Mouse (Mus musculus) mouse trophoblast stem cell (cell line): ENCODE measurements around the gene Smc4.
"Not testable (repeated sequence)": the region's sequence is repeated elsewhere in the genome, so short reads cannot be mapped to it uniquely, and the experiment has no call there.

ENCODE experiments used
- in situ Hi-C, 2 experiments: fragments of 300-500 bp; cut with MseI, MboI; formaldehyde crosslinking; loops; 2 replicates in 1 of 2; 3 replicates in 1 of 2; pipeline ENCODE4 v1.15.1; 2025

Smc4 gene

GRCm38 (mm10) chr3:69017181-69017580, 12.6 kb downstream of the Smc4 start:
- in situ Hi-C loops, result no loop called here

GRCm38 (mm10) chr3:69018635-69019034, 14.1 kb downstream of the Smc4 start:
- in situ Hi-C loops, result not testable (repeated sequence)

DNA sequence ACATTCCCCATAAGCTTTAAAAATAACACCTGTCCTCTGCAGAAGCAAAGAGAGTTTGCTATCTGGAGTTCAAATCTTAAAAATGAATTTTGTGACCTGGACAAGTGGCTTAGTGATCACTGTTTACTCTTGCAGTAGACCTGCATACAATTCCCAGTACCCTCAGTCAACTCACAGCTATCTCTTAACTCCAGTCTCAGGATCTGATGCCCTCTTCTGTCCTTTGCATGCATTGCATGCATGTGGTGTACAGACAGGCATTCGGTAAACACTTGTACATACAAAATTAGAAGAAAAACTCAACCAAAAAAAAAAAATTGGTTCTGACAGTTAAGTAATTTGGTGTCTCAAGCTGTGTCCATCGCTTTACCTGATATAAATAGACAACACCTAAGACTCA, 15.7 kb downstream of the Smc4 start:
- in situ Hi-C loops, result no loop called here

GRCm38 (mm10) chr3:69020764-69021163, 16.2 kb downstream of the Smc4 start:
- in situ Hi-C loops, result no loop called here

DNA sequence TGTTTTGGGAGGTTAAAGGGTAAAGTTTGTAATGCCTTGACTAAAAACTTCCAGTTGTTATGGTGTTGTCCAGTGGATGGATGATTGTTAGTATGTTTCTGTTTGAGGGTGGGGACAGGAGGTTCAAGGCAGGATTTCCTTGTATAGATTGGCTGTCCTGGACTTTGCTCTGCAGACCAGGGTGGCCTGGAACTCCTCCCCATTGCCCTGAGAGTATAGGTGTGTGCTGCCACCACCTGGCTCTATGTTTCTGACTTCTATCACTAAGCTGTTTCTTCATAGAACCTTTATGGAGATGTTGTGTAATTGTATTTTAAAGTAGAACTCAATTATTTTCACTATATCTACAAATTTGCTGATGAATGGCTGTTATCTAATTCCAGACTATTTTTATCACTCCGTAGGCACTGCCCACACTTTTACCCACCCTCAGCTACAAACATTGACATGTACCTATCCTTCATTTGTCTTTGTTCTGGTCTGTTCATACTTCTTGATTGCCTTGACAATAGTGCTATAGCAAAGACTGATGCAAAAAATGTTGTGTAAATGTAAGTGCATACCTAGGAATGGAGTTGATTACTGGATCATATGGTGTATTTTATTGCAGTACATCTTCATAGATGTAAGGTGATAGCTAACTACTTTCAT, 21.7 kb downstream of the Smc4 start:
- in situ Hi-C loops, result no loop called here

GRCm38 (mm10) chr3:69040105-69040504, 35.6 kb downstream of the Smc4 start:
- in situ Hi-C loops, result no loop called here

DNA sequence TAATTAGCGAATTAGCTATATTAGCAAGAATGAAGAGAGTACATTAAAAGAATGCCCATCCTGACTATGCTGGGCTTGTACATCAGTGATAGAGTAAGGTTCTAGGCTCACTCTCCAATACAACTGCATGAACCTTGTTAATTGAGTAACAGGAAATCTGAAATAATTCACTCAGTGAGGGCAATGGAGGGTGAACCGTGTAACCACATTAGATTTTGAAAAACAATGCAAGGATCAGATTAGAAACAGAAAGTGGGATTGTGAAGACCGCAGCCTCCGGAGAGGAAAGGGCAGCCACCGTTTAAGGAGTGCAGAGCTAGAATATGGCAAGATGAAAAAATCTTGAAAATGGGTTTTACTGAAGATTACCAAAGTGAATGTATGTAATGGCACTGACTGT, 36.8 kb downstream of the Smc4 start:
- in situ Hi-C loops, result no loop called here

GRCm38 (mm10) chr3:69044167-69044591, 39.6 kb downstream of the Smc4 start:
- in situ Hi-C loops, result no loop called here

DNA sequence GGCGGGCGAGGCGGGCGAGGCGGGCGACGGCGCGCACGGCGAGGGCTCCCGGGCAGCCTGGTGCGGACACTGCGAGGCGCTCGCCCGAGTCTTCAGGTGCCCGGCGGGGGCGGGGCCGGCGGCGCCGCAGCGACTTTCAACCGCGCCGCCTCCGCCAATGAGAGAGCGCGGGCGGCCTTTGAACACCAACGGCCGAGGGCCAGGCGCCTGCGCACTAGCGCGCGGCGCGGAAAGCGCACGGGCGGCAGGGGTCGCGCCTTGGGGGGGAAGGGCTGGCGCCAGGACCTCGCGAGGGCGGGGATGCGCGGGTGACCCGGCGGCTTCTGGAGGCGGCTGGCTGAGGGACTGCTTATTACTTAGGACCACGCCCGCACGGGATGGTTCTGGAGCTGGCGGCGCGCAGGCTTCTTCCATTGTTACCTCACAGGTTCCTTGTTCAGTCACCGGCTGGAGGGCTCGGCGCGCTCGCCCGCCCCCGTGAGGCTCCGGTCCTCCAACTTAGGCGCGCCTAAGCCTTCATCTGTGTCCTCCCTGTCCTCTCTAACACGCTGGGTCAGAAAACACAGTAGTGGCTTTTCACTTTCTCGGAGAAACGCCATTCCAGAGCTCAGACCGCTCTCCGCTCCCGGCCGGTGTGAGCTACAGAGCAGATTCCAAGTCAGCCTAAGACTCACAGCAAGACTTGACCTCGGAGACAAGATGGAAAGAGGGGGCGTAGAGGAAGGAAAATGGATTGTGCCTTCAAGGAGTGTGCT, 40.3 kb downstream of the Smc4 start, which contains the start of gene Trim59:
TSS of gene Trim59 (minus strand) at position 111 of the 755 bp plus-strand sequence.
- in situ Hi-C loops, result no loop called here

- in situ Hi-C loops, result no loop called here
These were observed 40.8 kb downstream of the Smc4 start for GRCm38 (mm10) chr3:69045400-69045703.

DNA sequence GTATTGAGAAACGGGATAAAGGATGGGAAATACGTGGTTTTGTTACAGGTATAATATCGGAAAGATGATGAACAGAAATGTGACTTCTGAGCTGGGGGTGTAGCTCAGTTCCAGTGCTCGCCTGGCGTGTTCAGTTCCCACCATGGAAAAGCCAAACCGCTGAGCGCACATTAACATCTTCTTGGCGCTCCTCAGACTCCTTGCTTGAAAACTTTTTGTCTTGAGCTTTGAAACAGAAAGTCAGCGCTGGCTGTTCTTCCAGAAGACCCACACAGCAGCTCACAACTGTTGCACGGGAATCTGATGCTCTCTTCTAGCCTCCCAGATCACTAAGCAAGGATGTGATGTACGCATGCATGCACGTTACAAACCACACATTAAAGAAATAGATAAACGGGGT, 41.2 kb downstream of the Smc4 start:
- in situ Hi-C loops, result no loop called here

DNA sequence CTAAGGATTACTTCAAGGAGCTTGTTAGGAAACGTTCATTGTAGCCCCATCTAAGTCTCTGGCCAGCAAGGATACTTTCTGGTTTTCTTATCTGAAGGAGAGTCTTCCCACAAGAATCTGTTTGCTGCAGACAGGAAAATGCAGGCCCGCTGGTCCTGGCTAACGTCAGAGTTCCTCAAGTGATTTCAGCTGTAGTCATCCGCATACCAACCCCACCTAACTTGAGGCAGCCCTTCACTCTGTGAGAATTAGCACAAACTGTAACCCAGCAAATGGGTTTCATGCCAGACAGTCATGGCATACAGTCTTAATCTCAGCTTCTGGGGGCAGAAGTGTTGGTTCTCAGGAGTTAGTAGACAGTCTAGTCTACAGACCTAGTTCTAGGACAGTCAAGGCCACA, 42.0 kb downstream of the Smc4 start:
- in situ Hi-C loops, result no loop called here

DNA sequence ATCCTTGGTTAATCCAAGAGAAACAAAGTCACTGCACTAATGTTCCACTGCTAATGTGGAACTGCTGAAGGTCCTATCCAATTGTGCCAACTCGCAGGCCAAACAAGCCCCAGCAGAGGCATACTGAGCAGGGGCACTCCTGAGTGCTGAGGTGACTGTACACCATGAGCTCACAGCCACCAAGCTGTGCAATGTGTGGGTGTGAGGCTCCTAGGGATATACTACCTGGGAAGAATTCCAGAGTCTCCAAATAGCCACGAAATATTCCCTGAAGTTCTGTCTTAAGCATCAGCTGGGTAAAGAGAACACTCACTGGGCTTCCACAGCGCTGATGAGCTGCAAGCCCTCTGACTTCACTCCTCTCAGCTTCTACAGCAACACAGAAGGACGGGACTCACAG, 43.1 kb downstream of the Smc4 start:
- in situ Hi-C loops, result no loop called here

DNA sequence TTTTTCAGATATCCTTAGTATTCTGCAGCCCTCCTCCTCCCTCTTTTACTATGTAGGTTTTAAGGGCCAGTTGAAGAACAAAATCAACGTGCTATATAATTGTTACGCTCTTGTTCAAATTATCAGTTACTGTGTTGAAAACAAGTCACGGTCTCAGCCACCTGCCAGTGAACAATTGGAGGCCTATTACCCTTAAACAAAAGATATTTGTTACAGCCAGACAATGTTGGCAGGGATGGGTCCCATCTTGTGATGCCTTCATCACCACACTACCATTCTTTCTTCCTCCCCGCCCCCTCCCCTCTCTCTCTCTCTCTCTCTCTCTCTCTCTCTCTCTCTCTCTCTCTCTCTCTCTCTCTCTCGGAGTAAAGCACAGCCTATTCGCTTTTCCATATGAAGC, 44.5 kb downstream of the Smc4 start:
- in situ Hi-C loops, result no loop called here

DNA sequence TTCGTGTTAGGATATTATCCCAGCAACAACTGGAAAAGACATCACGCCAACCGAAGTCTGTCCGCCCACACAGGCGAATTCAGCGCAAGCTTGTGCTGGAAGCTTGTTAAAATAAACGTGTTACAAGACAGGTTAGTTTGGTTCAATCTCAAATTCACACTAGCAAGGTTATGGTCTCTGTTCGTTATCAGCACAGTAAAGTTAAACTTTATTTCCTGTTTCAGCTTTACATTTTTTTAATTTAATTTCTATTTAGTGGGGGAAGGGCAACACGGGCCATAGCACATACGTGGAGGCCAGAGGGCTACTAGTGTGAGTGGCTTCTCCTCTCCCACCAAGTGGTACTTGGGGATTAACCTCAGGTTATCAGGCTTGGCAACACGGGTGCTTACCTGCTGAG, 47.4 kb downstream of the Smc4 start:
- in situ Hi-C loops, result no loop called here

DNA sequence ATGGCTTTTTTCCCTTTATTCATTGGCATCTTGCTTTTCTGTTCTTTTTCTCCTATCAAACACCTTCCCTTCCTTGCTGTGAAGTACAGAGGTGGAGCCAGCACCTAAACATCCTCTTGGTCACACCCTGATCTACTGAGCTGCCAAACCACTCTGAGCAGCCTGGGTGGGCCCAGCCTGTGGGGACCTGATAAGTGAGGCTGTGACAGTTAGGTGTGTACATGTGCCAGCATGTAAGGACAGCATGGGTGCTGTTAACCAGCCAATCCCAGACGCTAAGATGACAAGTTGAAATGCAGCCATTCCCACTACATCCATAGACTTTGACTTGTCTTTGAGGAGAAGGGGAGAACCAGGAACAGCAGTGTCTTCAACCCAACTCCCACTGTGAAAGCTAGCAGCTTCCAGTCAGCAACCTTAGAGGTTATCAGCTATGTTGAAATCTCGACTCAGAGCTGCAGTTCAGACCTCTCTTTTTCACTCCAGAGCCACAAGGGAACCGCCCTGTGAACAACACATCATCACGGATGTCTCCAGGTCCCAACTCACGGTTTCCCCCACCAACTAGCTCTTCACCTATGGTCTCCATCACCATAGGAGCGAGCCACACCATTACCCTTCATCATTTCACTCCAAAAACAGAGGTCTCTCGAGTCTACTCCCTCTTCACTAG, 50.4 kb downstream of the Smc4 start:
- in situ Hi-C loops, result no loop called here

DNA sequence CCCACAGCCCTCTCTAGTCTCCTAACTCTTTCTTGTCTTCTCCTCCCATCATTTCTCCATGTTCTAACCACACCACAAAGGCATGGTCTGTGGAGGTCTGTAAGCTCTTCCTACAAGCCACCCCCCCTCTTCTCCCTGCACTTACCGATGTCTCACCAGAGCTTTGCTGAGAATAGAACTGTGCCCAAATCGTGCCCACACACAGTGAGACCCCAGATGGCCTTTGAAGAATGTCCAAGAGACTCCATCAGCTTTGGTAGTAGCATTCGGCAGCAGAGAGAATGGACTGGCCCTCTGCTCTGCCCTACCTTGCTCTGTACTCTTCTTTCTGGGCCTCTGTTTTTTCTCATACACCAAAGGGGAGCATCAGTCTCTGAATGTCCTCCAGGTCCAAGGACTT, 51.3 kb downstream of the Smc4 start:
- in situ Hi-C loops, result no loop called here

GRCm38 (mm10) chr3:69060672-69061071, 56.1 kb downstream of the Smc4 start:
- in situ Hi-C loops, result no loop called here

GRCm38 (mm10) chr3:69062764-69063163, 58.2 kb downstream of the Smc4 start:
- in situ Hi-C loops, result no loop called here

DNA sequence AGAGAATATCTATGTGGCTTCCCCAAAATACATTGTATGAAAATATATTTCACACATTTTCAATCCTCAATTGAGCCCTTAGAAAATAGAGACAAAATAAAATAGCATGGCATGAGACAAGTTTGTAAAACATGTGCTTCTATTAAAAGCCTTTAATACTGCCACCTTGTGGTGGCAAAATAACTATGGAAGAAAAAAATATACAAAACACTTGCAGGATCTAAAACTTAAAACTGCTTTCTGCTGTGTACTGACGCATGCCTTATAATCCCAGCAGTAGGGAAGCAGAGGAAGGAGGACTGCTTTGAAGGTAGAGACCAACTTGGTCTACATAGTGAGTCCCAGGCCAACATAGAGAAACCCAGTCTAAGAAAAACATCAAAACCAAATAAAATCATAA, 59.5 kb downstream of the Smc4 start:
- in situ Hi-C loops, result no loop called here
